Mouse (Mus musculus): Measurements from ENCODE around the gene Npdc1. TPM values are rescaled to one million over a fixed set of nuclear protein-coding genes. Genes with fewer than 3 reads are reported as not detected.
A peak's percentile ranks its signal among the peaks of the same experiment; 100 is the strongest.

Npdc1 gene
- polyA plus RNA-seq, 1 experiment from 2014 or later, result 51.7 TPM

DNA sequence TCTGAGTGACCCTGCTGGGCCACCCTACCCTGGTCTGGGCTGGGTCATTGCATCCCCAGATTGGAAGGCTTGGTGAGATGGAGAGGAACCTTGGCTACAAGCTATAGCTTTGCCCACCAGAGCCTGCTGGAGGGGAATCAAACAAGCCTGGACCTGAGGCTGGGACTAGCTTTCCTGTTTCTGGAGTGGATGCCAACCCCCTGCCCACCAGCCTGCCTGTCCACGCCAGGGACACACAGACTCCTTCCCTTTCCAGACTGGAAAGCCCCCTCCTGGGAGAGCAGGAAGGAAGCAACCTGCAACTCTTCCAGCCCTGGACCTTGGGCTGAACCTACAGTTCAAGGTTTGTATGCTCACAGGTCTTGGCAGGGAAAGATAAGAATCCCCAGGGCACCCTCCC lies 24.5 kb downstream of the Npdc1 start:
- no peak overlapping the region for H3K4me2 ChIP-seq
- no peaks in the 10 kb centered on the region for H3K36me3 ChIP-seq
- H3K9ac ChIP-seq, result no peak overlapping the region
- peaks cover 43% of the 10 kb centered on the region for H3K27me3 ChIP-seq
- ATAC-seq (ENCODE audit: insufficient number of reproducible peaks, low FRiP score, low TSS enrichment, low read depth), result no peak
- H3K4me1 ChIP-seq, result no peaks in the 10 kb centered on the region
- 53% methylated on average over 1 of the region's 1 CpGs for WGBS
- no peak overlapping the region for H3K4me3 ChIP-seq
- H3K27ac ChIP-seq, result no peak overlapping the region
- no peaks in the 10 kb centered on the region for H3K9me3 ChIP-seq

DNA sequence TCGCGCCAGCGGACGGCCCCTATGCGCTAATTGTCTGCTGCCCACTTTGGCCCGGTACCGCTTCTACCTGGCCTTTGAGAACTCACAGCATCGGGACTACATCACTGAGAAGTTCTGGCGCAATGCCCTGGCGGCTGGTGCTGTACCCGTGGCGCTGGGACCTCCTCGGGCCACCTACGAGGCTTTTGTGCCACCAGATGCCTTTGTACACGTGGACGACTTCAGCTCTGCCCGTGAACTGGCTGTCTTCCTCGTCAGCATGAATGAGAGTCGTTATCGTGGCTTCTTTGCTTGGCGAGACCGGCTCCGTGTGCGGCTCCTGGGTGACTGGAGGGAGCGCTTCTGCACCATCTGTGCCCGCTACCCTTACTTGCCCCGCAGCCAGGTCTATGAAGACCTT lies 26.3 kb downstream of the Npdc1 start:
- H3K27me3 ChIP-seq, result peaks cover 53% of the 10 kb centered on the region
- ATAC-seq (ENCODE audit: insufficient number of reproducible peaks, low FRiP score, low TSS enrichment, low read depth), result no peak
- no peak overlapping the region for H3K4me3 ChIP-seq
- no peak overlapping the region for H3K9ac ChIP-seq
- no peaks in the 10 kb centered on the region for H3K36me3 ChIP-seq
- no peaks in the 10 kb centered on the region for H3K9me3 ChIP-seq
- WGBS, result 45% methylated on average over 27 of the region's 27 CpGs
- H3K4me2 ChIP-seq, result no peak overlapping the region
- H3K27ac ChIP-seq, result no peak overlapping the region
- peaks cover 12% of the 10 kb centered on the region for H3K4me1 ChIP-seq

DNA sequence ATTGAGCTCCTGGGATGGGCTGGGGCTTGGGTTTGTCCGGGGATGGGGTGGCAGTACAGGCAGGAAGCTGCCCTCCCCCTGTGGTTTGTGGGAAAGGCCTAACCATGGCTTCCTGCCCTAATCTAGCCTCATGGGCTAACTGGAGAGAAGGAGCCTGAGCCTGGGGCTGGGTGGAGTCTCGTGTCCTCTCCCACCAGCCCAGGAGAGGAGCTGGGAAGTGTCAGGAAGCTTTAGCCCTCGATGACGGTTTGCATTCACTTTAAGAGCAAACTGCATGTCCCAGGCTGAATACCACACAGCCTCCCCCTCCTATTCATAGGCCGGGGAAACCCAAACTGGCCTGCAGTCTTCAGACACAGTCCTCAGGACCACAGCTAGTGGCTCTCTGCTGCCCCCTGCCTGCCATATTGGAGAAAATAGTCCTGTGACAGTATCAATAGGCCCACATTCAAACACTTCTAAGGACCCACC lies 27.6 kb downstream of the Npdc1 start:
- H3K9ac ChIP-seq, result no peak overlapping the region
- H3K27me3 ChIP-seq, result peaks cover 54% of the 10 kb centered on the region
- no peaks in the 10 kb centered on the region for H3K9me3 ChIP-seq
- H3K27ac ChIP-seq, result no peak overlapping the region
- H3K36me3 ChIP-seq, result no peaks in the 10 kb centered on the region
- no peak overlapping the region for H3K4me3 ChIP-seq
- ATAC-seq (ENCODE audit: insufficient number of reproducible peaks, low FRiP score, low TSS enrichment, low read depth), result no peak
- peaks cover 12% of the 10 kb centered on the region for H3K4me1 ChIP-seq
- 30% methylated on average over 5 of the region's 5 CpGs for WGBS
- H3K4me2 ChIP-seq, result no peak overlapping the region

DNA sequence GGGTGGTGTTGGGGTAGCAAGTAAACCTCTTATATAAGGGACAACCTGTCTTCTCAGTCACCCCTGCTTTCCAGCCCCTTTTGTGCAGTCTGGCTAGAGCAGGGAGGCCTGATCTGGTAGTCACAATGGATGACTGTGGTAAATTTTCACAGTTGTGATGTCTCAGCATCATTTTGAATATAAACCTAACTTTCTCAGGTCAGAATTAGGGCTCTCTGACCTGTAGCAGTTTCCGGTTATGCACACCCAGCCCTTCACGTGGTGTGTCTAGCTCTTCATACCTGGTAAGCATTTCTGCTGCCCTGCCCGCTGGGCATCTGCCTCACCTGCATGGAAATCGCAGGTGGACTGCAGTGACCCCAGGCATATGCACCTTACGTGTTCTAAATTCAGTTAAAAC lies 28.1 kb downstream of the Npdc1 start:
- Histone ChIP-seq H3K4me2 (no peak overlapping the region), H3K27ac (no peak overlapping the region), H3K27me3 (peaks cover 54% of the 10 kb centered on the region), H3K4me3 (no peak overlapping the region), H3K36me3 (no peaks in the 10 kb centered on the region), H3K9me3 (no peaks in the 10 kb centered on the region), H3K9ac (no peak overlapping the region), H3K4me1 (peaks cover 12% of the 10 kb centered on the region)
- WGBS, result 88% methylated on average over 5 of the region's 5 CpGs
- ATAC-seq (ENCODE audit: insufficient number of reproducible peaks, low FRiP score, low TSS enrichment, low read depth), result no peak

DNA sequence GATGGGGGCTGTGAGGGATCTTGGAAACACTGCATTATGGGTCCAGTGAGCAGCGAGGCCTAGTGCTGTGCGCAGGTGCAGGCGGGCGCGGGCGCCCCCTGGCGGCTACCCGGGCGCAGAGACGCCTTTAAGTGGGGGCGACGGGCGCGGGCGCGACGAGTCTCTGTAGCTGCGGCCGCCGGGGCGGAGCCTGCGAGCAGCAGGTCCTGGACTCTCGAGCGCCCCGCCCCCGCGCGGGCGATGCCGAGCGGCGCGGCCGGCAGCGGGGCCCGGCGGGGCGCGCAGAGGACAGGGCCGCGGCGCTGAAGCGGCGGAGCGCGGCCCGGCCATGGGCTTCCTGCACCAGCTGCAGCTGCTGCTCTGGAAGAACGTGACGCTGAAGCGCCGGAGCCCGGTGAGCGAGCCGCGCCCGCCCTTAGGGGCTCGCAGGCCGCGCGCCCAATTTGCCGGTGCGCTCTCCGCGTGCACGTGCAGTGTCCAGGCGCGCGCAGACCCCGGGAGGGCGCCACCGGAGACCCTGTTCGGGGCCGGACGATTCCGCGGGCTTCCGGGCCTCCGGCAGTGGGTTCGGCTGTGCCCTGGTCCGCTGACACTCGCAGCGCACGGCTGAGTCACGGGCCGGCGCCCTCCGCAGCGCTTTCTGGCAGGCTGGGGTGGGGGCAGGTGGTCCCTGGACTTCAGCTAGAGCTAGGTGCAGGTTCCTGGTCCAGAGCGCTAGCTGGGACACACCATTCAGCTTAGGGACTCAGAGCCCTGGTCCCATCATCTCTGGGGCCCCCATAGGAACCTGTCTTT lies 29.5 kb downstream of the Npdc1 start, which contains the start of gene Abca2:
Gene Abca2, plus strand, starts transcription at position 262 of the 795 bp plus-strand sequence.
- H3K36me3 ChIP-seq, result no peaks in the 10 kb centered on the region
- 0 out of 2 replicates have a peak within 1 kb of the TSS, but pooled peaks have one; percentile 9 for H3K27ac ChIP-seq
- H3K4me2 ChIP-seq, result peak within 1 kb of the TSS; percentile 90
- peak within 1 kb of the TSS; percentile 61 for H3K9ac ChIP-seq
- WGBS, result under 1% methylated on average over 76 of the region's 89 CpGs
- peak within 1 kb of the TSS; percentile 67 for H3K4me3 ChIP-seq
- peaks cover 44% of the 10 kb centered on the region for H3K27me3 ChIP-seq
- ATAC-seq (ENCODE audit: insufficient number of reproducible peaks, low FRiP score, low TSS enrichment, low read depth), result peak; percentile 69
- peaks cover 12% of the 10 kb centered on the region for H3K4me1 ChIP-seq
- H3K9me3 ChIP-seq, result no peaks in the 10 kb centered on the region

DNA sequence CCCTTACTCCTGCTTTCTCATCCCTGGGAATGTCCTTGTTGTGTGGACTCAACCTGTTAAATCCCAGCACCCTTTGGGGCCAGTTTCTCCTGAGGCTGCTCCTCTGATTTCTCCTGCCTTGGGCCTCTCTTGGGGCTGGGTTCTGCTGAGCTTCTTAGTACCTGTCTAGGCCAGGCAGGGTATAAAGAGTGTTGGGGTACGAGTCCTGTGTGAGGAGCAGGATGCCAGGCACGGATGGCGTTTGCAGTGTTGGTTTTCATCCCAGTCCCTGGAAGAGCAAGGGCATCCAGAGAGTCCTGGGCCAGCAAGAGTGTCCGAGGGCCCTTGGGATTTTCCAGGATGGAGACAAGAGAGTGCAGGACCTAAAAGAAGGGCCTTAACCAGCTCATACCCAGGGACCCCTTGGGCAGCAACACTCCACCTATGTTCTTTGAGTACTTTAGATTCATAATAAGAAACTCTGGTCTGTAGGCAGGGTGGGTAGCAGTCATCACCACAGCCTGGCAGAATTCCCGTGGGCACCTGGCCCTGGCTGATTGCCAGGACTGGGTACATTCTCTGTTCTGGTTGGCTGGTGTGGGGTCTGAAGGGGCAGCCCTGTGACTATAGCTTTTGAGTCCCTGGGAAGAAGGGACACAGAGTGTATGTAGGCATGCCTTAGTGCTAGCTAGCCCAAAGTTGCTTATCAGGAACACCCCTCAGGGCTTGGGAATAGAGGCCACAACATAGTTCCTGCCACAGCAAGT lies 30.5 kb downstream of the Npdc1 start:
- peaks cover 12% of the 10 kb centered on the region for H3K4me1 ChIP-seq
- no peak overlapping the region for H3K27ac ChIP-seq
- H3K9me3 ChIP-seq, result no peaks in the 10 kb centered on the region
- peak overlapping the region; percentile 90 for H3K4me2 ChIP-seq
- no peak overlapping the region for H3K9ac ChIP-seq
- peak overlapping the region; percentile 67 for H3K4me3 ChIP-seq
- peaks cover 35% of the 10 kb centered on the region for H3K27me3 ChIP-seq
- no peak for ATAC-seq (ENCODE audit: insufficient number of reproducible peaks, low FRiP score, low TSS enrichment, low read depth)
- WGBS, result 78% methylated on average over 5 of the region's 5 CpGs
- H3K36me3 ChIP-seq, result peaks cover 4% of the 10 kb centered on the region; the same call in 1 of the 2 replicates

DNA sequence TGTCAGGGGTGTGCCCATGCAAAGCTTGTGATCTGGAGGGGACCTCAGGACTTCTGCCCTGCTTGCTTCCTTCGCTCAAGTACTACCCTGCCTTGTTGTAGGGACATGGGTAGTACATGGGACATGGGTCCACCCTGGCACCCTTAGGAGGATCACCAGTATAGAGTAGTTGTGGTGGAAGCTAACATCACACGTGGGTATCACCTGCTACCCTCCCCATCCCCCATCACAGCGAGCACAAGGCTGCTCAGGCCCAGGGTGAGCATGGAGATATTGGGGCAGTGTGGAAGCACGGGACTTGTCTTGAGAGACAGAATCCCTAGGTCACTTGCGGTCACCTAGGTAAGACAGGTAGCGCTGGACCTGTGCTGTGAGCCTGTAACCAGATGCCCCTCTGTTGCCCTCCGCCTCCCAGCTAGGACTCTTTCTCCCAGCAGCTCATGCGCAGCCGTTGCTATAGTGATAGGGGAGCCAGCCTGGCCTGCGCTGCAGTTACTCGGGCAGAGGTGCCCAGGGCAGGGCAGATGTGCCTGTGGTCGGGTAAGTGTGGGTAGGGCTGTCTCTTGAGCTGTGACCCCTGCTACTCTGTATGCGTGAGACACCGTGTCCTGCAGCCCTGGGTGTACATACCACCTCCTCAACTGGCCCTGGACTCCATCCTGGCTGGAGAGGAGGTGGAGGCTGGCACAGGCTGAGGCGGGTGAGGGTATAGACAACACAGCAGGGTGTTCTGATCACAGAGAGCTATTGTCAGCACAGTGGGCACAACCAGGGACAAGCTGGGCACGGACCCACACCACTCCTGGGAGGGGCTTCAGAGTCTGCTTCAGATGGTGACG lies 31.5 kb downstream of the Npdc1 start:
- Histone ChIP-seq H3K4me3 (no peak overlapping the region), H3K27me3 (peaks cover 25% of the 10 kb centered on the region), H3K4me1 (peaks cover 12% of the 10 kb centered on the region), H3K9me3 (no peaks in the 10 kb centered on the region), H3K27ac (no peak overlapping the region), H3K36me3 (peaks cover 7% of the 10 kb centered on the region; the same call in 1 of the 2 replicates), H3K9ac (no peak overlapping the region), H3K4me2 (no peak overlapping the region)
- WGBS, result 72% methylated on average over 17 of the region's 17 CpGs
- ATAC-seq (ENCODE audit: insufficient number of reproducible peaks, low FRiP score, low TSS enrichment, low read depth), result no peak

DNA sequence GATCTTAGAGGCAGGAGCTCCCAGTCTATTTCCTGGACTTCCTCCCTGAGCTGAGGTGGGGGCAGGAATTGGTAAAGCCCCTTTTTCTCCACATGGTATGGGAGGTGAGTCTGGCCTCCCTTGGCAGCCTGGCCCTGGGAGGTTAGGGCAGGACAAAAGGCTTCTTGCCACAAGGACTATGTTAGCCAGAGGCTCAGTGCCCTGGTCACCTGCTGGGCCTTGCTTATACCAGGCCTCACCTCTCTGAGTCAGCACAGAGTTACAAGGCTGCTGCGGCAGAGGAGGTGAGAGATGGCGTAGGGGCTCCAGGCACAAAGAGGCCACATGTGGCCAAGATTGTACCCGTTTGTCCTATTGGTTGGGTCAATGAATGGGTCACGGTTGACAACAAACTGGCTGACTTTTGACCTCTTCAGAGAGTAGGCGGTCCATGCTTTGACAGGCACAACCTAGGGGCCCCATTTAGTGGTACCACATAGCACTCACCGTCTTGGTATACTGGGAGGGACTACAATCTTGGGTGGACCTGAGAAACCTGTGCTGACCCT lies 32.2 kb downstream of the Npdc1 start:
- Histone ChIP-seq H3K4me1 (peaks cover 12% of the 10 kb centered on the region), H3K4me3 (no peak overlapping the region), H3K36me3 (peaks cover 7% of the 10 kb centered on the region; the same call in 1 of the 2 replicates), H3K27me3 (peaks cover 17% of the 10 kb centered on the region), H3K27ac (no peak overlapping the region), H3K4me2 (no peak overlapping the region), H3K9ac (no peak overlapping the region), H3K9me3 (no peaks in the 10 kb centered on the region)
- no peak for ATAC-seq (ENCODE audit: insufficient number of reproducible peaks, low FRiP score, low TSS enrichment, low read depth)
- 74% methylated on average over 6 of the region's 6 CpGs for WGBS

DNA sequence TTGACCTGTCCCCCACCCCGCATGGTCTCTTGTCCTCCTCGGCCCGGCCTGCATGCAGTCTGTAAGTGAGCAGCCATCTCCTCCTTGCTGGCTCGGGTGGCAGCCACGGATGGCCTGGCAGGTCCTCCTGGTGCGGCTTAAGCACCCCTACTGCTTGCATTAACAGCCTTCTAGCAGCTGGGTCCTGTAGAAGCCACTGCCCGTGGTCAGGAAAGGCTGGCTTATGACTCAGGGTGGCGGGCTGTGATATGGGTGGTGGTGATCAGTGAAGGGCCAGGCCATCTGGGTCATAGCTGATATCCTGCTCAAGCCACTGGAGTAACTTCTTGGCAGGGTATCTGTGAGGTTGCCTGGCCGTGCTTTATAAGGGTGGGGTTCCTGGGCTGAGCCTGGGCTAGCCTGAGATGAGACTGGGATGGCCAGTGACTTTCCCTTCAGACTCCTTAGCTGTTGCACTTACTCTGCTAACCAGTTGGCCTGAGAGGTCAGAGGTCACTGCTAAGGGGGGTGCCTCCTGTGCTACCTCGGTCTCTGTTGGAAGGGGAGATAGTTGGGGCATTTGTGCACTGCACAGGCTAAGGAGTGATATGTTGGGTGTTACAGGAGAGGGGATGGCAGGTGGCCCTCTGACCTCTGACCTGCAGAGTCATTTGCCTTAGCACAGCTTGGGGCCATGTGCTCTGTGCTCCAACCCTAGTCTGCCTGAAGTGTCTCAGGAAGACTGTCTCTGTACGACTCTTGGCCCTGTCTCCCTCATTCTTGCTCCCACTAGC lies 33.4 kb downstream of the Npdc1 start:
- Histone ChIP-seq H3K27me3 (peaks cover 14% of the 10 kb centered on the region), H3K4me2 (no peak overlapping the region), H3K4me3 (no peak overlapping the region), H3K9ac (no peak overlapping the region), H3K27ac (no peak overlapping the region), H3K4me1 (peaks cover 12% of the 10 kb centered on the region), H3K36me3 (peaks cover 8% of the 10 kb centered on the region), H3K9me3 (no peaks in the 10 kb centered on the region)
- 72% methylated on average over 11 of the region's 11 CpGs for WGBS
- no peak for ATAC-seq (ENCODE audit: insufficient number of reproducible peaks, low FRiP score, low TSS enrichment, low read depth)

DNA sequence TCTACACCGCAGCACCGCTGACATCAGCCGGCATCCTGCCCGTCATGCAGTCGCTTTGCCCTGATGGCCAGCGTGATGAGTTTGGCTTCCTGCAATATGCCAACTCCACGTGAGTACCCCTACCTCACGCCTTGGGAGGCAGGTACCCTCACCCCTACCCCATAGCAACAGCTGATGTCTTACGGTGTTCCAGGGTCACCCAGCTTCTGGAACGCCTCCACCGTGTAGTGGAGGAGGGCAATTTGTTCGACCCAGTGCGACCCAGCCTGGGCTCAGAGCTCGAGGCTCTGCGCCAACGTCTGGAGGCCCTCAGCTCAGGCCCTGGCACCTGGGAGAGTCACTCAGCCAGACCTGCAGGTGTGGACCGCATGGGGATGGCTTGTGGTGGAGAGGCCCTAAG lies 34.0 kb downstream of the Npdc1 start:
- no peak overlapping the region for H3K4me2 ChIP-seq
- ATAC-seq (ENCODE audit: insufficient number of reproducible peaks, low FRiP score, low TSS enrichment, low read depth), result no peak
- H3K36me3 ChIP-seq, result peaks cover 13% of the 10 kb centered on the region
- no peaks in the 10 kb centered on the region for H3K9me3 ChIP-seq
- H3K9ac ChIP-seq, result no peak overlapping the region
- 78% methylated on average over 17 of the region's 17 CpGs for WGBS
- H3K27me3 ChIP-seq, result peaks cover 14% of the 10 kb centered on the region
- no peak overlapping the region for H3K27ac ChIP-seq
- no peak overlapping the region for H3K4me3 ChIP-seq
- H3K4me1 ChIP-seq, result peaks cover 12% of the 10 kb centered on the region

DNA sequence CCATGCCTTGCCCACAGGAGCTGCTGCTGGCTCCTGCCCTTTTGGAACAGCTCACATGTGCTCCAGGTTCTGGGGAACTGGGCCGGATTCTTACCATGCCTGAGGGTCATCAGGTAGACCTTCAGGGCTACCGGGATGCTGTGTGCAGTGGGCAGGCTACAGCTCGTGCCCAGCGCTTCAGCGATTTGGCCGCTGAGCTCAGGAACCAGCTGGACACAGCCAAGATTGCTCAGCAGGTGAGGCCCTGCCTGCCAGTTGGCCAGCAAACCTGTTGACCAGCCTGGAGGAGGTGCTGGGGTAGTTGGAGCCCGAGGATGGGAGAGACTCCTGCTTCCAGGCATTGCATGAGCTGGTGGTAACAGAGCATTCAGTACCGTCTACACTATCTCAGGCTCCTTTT lies 35.1 kb downstream of the Npdc1 start:
- H3K27ac ChIP-seq, result no peak overlapping the region
- no peak overlapping the region for H3K4me3 ChIP-seq
- 87% methylated on average over 8 of the region's 8 CpGs for WGBS
- H3K27me3 ChIP-seq, result peaks cover 14% of the 10 kb centered on the region
- peaks cover 6% of the 10 kb centered on the region for H3K4me1 ChIP-seq
- H3K9ac ChIP-seq, result no peak overlapping the region
- no peak for ATAC-seq (ENCODE audit: insufficient number of reproducible peaks, low FRiP score, low TSS enrichment, low read depth)
- peaks cover 20% of the 10 kb centered on the region for H3K36me3 ChIP-seq
- no peak overlapping the region for H3K4me2 ChIP-seq
- no peaks in the 10 kb centered on the region for H3K9me3 ChIP-seq
